Mouse (Mus musculus): ENCODE measurements around the gene Mroh2a. TPM values are rescaled to one million over a fixed set of nuclear protein-coding genes. Genes with fewer than 3 reads are reported as not detected.

Gene Mroh2a
- polyA plus RNA-seq, 1 experiment from 2014 or later = 1.6 TPM

Other genes starting within 250 kb of the Mroh2a start
- gene Usp40, start 218.4 kb upstream of the Mroh2a start, polyA plus RNA-seq (2016; fragmentation: Nextera tagmentation; extraction: Ambion mirVana) = 53.1 and 53.2 TPM in 2 replicates
- gene Ugt1a10, start 171.6 kb upstream of the Mroh2a start, polyA plus RNA-seq (2016; fragmentation: Nextera tagmentation; extraction: Ambion mirVana) = not detected in 2 replicates
- gene Ugt1a9, start 156.2 kb upstream of the Mroh2a start, polyA plus RNA-seq (2016; fragmentation: Nextera tagmentation; extraction: Ambion mirVana) = not detected in 2 replicates
- not detected in 2 replicates for gene Ugt1a8, start 139.2 kb upstream of the Mroh2a start, polyA plus RNA-seq (2016; fragmentation: Nextera tagmentation; extraction: Ambion mirVana)
- 0.63 and 0.66 TPM in 2 replicates for gene Ugt1a7c, start 131.9 kb upstream of the Mroh2a start, polyA plus RNA-seq (2016; fragmentation: Nextera tagmentation; extraction: Ambion mirVana)
- not detected in 2 replicates for gene Ugt1a6b, start 123.7 kb upstream of the Mroh2a start, polyA plus RNA-seq (2016; fragmentation: Nextera tagmentation; extraction: Ambion mirVana)
- gene Ugt1a6a, start 92.2 kb upstream of the Mroh2a start, polyA plus RNA-seq (2016; fragmentation: Nextera tagmentation; extraction: Ambion mirVana) = 1.1 and 1.5 TPM in 2 replicates
- not detected in 2 replicates for gene Ugt1a5, start 61.0 kb upstream of the Mroh2a start, polyA plus RNA-seq (2016; fragmentation: Nextera tagmentation; extraction: Ambion mirVana)
- gene Ugt1a2, start 26.4 kb upstream of the Mroh2a start, polyA plus RNA-seq (2016; fragmentation: Nextera tagmentation; extraction: Ambion mirVana) = not detected in 2 replicates
- gene Dnajb3, start 21.2 kb upstream of the Mroh2a start, polyA plus RNA-seq (2016; fragmentation: Nextera tagmentation; extraction: Ambion mirVana) = 16.1 and 17.0 TPM in 2 replicates
- gene Ugt1a1, start 15.0 kb upstream of the Mroh2a start, polyA plus RNA-seq (2016; fragmentation: Nextera tagmentation; extraction: Ambion mirVana) = not detected in 2 replicates
- gene Hjurp, start 50.6 kb downstream of the Mroh2a start, polyA plus RNA-seq (2016; fragmentation: Nextera tagmentation; extraction: Ambion mirVana) = 231 and 234 TPM in 2 replicates
- not detected in 2 replicates for gene Trpm8, start 50.7 kb downstream of the Mroh2a start, polyA plus RNA-seq (2016; fragmentation: Nextera tagmentation; extraction: Ambion mirVana)
- not detected in 2 replicates for gene Spp2, start 180.0 kb downstream of the Mroh2a start, polyA plus RNA-seq (2016; fragmentation: Nextera tagmentation; extraction: Ambion mirVana)

Data from embryonic facial prominence, embryonic 12.5 days (tissue).